Mouse (Mus musculus) liver, adult 2 months (tissue): ENCODE data around the gene Nelfe. TPM values are rescaled to one million over a fixed set of nuclear protein-coding genes. Genes with fewer than 3 reads are reported as not detected.
A peak's percentile ranks its signal among the peaks of the same experiment; 100 is the strongest.
"Not testable (repeated sequence)": the region's sequence is repeated elsewhere in the genome, so short reads cannot be mapped to it uniquely, and the experiment has no call there.

Source experiments
- DNase-seq: peaks from one replicate; pipeline ENCODE4 v3.0.0-alpha.2; 2011; ENCODE audit warnings: low read depth, low spot score; ENCODE audit errors: extremely low read depth
- H3K27ac ChIP-seq: fragments of 200-500 bp; replicated peaks from 2 replicates; pipeline ENCODE4 v1.5.1; 2012; ENCODE audit warnings: low read depth, mild to moderate bottlenecking, control low read depth, inconsistent platforms, low read length; ENCODE audit not compliant: insufficient read depth
- H3K27me3 ChIP-seq: fragments of 200-500 bp; 2 replicates; pipeline ENCODE4 v1.6.1; 2012; ENCODE audit warnings: mild to moderate bottlenecking, moderate library complexity, low read length, inconsistent platforms; ENCODE audit not compliant: control insufficient read depth, insufficient read depth
- H3K36me3 ChIP-seq: fragments of 200-500 bp; 2 replicates; pipeline ENCODE4 v1.6.1; 2012; ENCODE audit warnings: low read length, inconsistent platforms; ENCODE audit not compliant: control insufficient read depth, insufficient read depth
- H3K4me1 ChIP-seq: fragments of 200-500 bp; 2 replicates; pipeline ENCODE4 v1.6.1; 2011; ENCODE audit warnings: low read length; ENCODE audit not compliant: control insufficient read depth, insufficient read depth
- H3K4me3 ChIP-seq: fragments of 200-500 bp; 2 replicates; pipeline ENCODE4 v1.5.1; 2011; ENCODE audit warnings: low read depth, mild to moderate bottlenecking, control low read depth, low read length, moderate library complexity; ENCODE audit not compliant: insufficient read depth
- H3K79me2 ChIP-seq: fragments of 200-500 bp; 2 replicates; pipeline ENCODE4 v1.6.1; 2012; ENCODE audit warnings: inconsistent platforms, mild to moderate bottlenecking, low read length, moderate library complexity; ENCODE audit not compliant: control insufficient read depth, insufficient read depth
- H3K9ac ChIP-seq: fragments of 200-500 bp; 2 replicates; pipeline ENCODE4 v1.6.1; 2012; ENCODE audit warnings: low read depth, mild to moderate bottlenecking, control low read depth, inconsistent platforms, low read length
- CTCF ChIP-seq: fragments of 200-500 bp; IDR thresholded peaks from 2 replicates; pipeline ENCODE4 v1.5.1; 2011; ENCODE audit warnings: low read depth, low read length, control low read depth
- POLR2A ChIP-seq: fragments of 200-500 bp; IDR thresholded peaks from 2 replicates; pipeline ENCODE4 v1.6.1; 2011; ENCODE audit warnings: low read length, control low read depth; ENCODE audit not compliant: insufficient read depth; ENCODE audit errors: extremely low read depth
- WGBS: fragments of 180-500 bp; shearing (Covaris S2); methylation state at CpG from one replicate; pipeline ENCODE4 v1.1.7; 2018; 5-methylcytosine and 5-hydroxymethylcytosine counted together
- polyA plus RNA-seq: library from polyadenylated mRNA; depleted of rRNA; stranded (reverse); fragments of >200 nt; gene quantifications from 2 replicates; pipeline ENCODE4 v1.2.3, GENCODE M21; 2012; rRNA removed
- total RNA-seq: library from RNA; depleted of rRNA; stranded (reverse); fragments of >200 nt; gene quantifications from 2 replicates; pipeline ENCODE4 v1.2.3, GENCODE M21; 2014; rRNA removed

Nelfe gene
- total and polyA plus RNA-seq, 2 experiments, result 17.1 to 21.9 TPM

- H3K36me3 ChIP-seq, result 0 out of 2 replicates have a peak, but pooled peaks cover 2% of the 10 kb centered on the region
- H3K79me2 ChIP-seq, result peaks cover 10% of the 10 kb centered on the region; the same call in 1 of the 2 replicates
- peak overlapping the region; percentile 81 for H3K9ac ChIP-seq
- 0% methylated on average over 5 of the region's 5 CpGs for WGBS
- no peaks in the 10 kb centered on the region for H3K27me3 ChIP-seq
- DNase-seq, result peak; percentile 56
- TF ChIP-seq CTCF (no peak), POLR2A (no peak)
- peak overlapping the region; percentile 81 for H3K27ac ChIP-seq
- H3K4me3 ChIP-seq, result peak overlapping the region; percentile 75
- peaks cover 6% of the 10 kb centered on the region for H3K4me1 ChIP-seq
These were observed 49.7 kb downstream of the Nelfe start for GRCm38 (mm10) chr17:34899890-34900243.

- not testable (repeated sequence) for H3K4me3 ChIP-seq, H3K27me3 ChIP-seq, H3K27ac ChIP-seq, H3K36me3 ChIP-seq, H3K9ac ChIP-seq, H3K4me1 ChIP-seq, DNase-seq, H3K79me2 ChIP-seq
These were observed 50.6 kb downstream of the Nelfe start for GRCm38 (mm10) chr17:34900826-34901225.

- H3K4me1 ChIP-seq, DNase-seq, H3K9ac ChIP-seq, H3K27me3 ChIP-seq, H3K79me2 ChIP-seq, H3K4me3 ChIP-seq, H3K27ac ChIP-seq: not testable (repeated sequence)
- 92% methylated on average over 9 of the region's 10 CpGs for WGBS
- peaks cover 10% of the 10 kb centered on the region; the same call in 1 of the 2 replicates for H3K36me3 ChIP-seq
These were observed 51.8 kb downstream of the Nelfe start for GRCm38 (mm10) chr17:34901948-34902347.

DNA sequence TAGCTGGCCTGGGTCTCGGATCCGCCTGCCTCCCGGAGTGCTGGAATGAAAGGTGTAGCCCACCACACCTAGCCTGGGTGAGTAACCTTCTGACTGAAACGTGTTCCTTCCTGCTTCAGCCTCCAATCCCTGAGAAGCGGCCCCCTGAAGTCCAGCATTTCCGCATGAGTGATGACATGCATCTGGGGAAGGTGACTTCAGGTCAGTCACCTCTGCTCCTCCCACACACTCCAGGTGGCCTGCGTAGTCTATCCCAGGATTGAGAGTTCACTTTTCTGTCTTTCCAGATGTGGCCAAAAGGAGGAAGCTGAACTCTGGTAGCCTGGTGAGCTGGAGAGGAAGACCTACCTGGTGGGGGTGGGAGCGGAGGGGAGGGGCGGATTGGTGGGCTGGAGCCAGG lies 52.7 kb downstream of the Nelfe start:
- TF ChIP-seq POLR2A (no peak), CTCF (no peak)
- DNase-seq, result no peak
- H3K4me1 ChIP-seq, result 0 out of 2 replicates have a peak, but pooled peaks cover under 1% of the 10 kb centered on the region
- no peak overlapping the region for H3K27ac ChIP-seq
- no peaks in the 10 kb centered on the region for H3K27me3 ChIP-seq
- H3K4me3 ChIP-seq, result no peak overlapping the region
- H3K9ac ChIP-seq, result no peak overlapping the region
- peaks cover 15% of the 10 kb centered on the region; the same call in 1 of the 2 replicates for H3K36me3 ChIP-seq
- whole genome bisulfite sequencing, result 87% methylated on average over 9 of the region's 9 CpGs
- peaks cover 10% of the 10 kb centered on the region; the same call in 1 of the 2 replicates for H3K79me2 ChIP-seq

Other genes with a start within 250 kb of the Nelfe start
Only the 30 nearest of the 37 such genes appear.
- gene Ppt2, start 221.9 kb upstream of the Nelfe start, total RNA-seq, result 22.5 and 28.5 TPM in 2 replicates
- 38.5 and 46.7 TPM in 2 replicates for gene Ppt2, start 221.9 kb upstream of the Nelfe start, polyA plus RNA-seq
- not detected in 2 replicates for gene Prrt1, start 220.9 kb upstream of the Nelfe start, total RNA-seq
- 0.32 and 0.39 TPM in 2 replicates for gene Prrt1, start 220.9 kb upstream of the Nelfe start, polyA plus RNA-seq
- 4.2 and 5.3 TPM in 2 replicates for gene Fkbpl, start 205.6 kb upstream of the Nelfe start, total RNA-seq
- 2.0 and 3.0 TPM in 2 replicates for gene Fkbpl, start 205.6 kb upstream of the Nelfe start, polyA plus RNA-seq
- gene Atf6b, start 203.2 kb upstream of the Nelfe start, total RNA-seq, result 4.4 and 6.6 TPM in 2 replicates
- 29.8 and 34.6 TPM in 2 replicates for gene Atf6b, start 203.2 kb upstream of the Nelfe start, polyA plus RNA-seq
- gene Tnxb, start 179.9 kb upstream of the Nelfe start, total RNA-seq, result 3.6 and 5.6 TPM in 2 replicates
- gene Tnxb, start 179.9 kb upstream of the Nelfe start, polyA plus RNA-seq, result 2.4 and 3.5 TPM in 2 replicates
- gene C4b, start 106.5 kb upstream of the Nelfe start, total RNA-seq, result 421 and 487 TPM in 2 replicates
- 561 and 742 TPM in 2 replicates for gene C4b, start 106.5 kb upstream of the Nelfe start, polyA plus RNA-seq
- gene Cyp21a1, start 45.8 kb upstream of the Nelfe start, total RNA-seq, result 0.18 and 12.8 TPM in 2 replicates
- gene Cyp21a1, start 45.8 kb upstream of the Nelfe start, polyA plus RNA-seq, result 0.10 TPM in 1 of 2 replicates, not detected in the other
- gene Stk19, start 13.4 kb upstream of the Nelfe start, total RNA-seq, result 7.6 and 7.9 TPM in 2 replicates
- gene Stk19, start 13.4 kb upstream of the Nelfe start, polyA plus RNA-seq, result 16.6 and 19.8 TPM in 2 replicates
- 9.7 and 12.8 TPM in 2 replicates for gene Dxo, start 13.4 kb upstream of the Nelfe start, total RNA-seq
- 26.3 and 36.6 TPM in 2 replicates for gene Dxo, start 13.4 kb upstream of the Nelfe start, polyA plus RNA-seq
- gene Skiv2l, start 181 bp upstream of the Nelfe start, total RNA-seq, result 32.0 and 39.4 TPM in 2 replicates
- 51.1 and 61.7 TPM in 2 replicates for gene Skiv2l, start 181 bp upstream of the Nelfe start, polyA plus RNA-seq
- gene Cfb, start 12.1 kb downstream of the Nelfe start, total RNA-seq, result 1,474 and 1,577 TPM in 2 replicates
- gene Cfb, start 12.1 kb downstream of the Nelfe start, polyA plus RNA-seq, result 709 and 764 TPM in 2 replicates
- 1.8 and 3.2 TPM in 2 replicates for gene Zbtb12, start 29.1 kb downstream of the Nelfe start, total RNA-seq
- gene Zbtb12, start 29.1 kb downstream of the Nelfe start, polyA plus RNA-seq, result 3.3 and 4.6 TPM in 2 replicates
- gene Gm20547, start 31.7 kb downstream of the Nelfe start, total RNA-seq, result 1.1 TPM in 1 of 2 replicates, not detected in the other
- 0.09 TPM in 1 of 2 replicates, not detected in the other for gene Gm20547, start 31.7 kb downstream of the Nelfe start, polyA plus RNA-seq
- gene C2, start 47.9 kb downstream of the Nelfe start, total RNA-seq, result 101 and 113 TPM in 2 replicates
- 65.1 and 82.1 TPM in 2 replicates for gene C2, start 47.9 kb downstream of the Nelfe start, polyA plus RNA-seq
- gene Ehmt2, start 48.1 kb downstream of the Nelfe start, total RNA-seq, result 45.2 and 54.6 TPM in 2 replicates
- gene Ehmt2, start 48.1 kb downstream of the Nelfe start, polyA plus RNA-seq, result 81.8 and 103 TPM in 2 replicates
- gene Slc44a4, start 64.1 kb downstream of the Nelfe start, total RNA-seq, result 0.13 and 0.18 TPM in 2 replicates
- 0.34 and 0.35 TPM in 2 replicates for gene Slc44a4, start 64.1 kb downstream of the Nelfe start, polyA plus RNA-seq
- gene Neu1, start 80.9 kb downstream of the Nelfe start, total RNA-seq, result 27.6 and 36.8 TPM in 2 replicates
- gene Neu1, start 80.9 kb downstream of the Nelfe start, polyA plus RNA-seq, result 52.5 and 62.5 TPM in 2 replicates
- 3.6 and 10.1 TPM in 2 replicates for gene Hspa1b, start 108.8 kb downstream of the Nelfe start, total RNA-seq
- gene Hspa1b, start 108.8 kb downstream of the Nelfe start, polyA plus RNA-seq, result 10.0 and 11.2 TPM in 2 replicates
- gene Gm20481, start 119.5 kb downstream of the Nelfe start, total RNA-seq, result not detected in 2 replicates
- gene Gm20481, start 119.5 kb downstream of the Nelfe start, polyA plus RNA-seq, result not detected in 2 replicates
- gene Hspa1a, start 121.8 kb downstream of the Nelfe start, total RNA-seq, result 0.18 and 0.60 TPM in 2 replicates
- gene Hspa1a, start 121.8 kb downstream of the Nelfe start, polyA plus RNA-seq, result 0.45 TPM in 2 replicates
- 0.18 TPM in 1 of 2 replicates, not detected in the other for gene Hspa1l, start 122.3 kb downstream of the Nelfe start, total RNA-seq
- 0.05 TPM in 1 of 2 replicates, not detected in the other for gene Hspa1l, start 122.3 kb downstream of the Nelfe start, polyA plus RNA-seq
- 7.9 and 11.1 TPM in 2 replicates for gene Lsm2, start 131.5 kb downstream of the Nelfe start, total RNA-seq
- gene Lsm2, start 131.5 kb downstream of the Nelfe start, polyA plus RNA-seq, result 55.1 and 63.0 TPM in 2 replicates
- 11.8 and 27.5 TPM in 2 replicates for gene Vars, start 150.6 kb downstream of the Nelfe start, total RNA-seq
- gene Vars, start 150.6 kb downstream of the Nelfe start, polyA plus RNA-seq, result 39.8 and 52.7 TPM in 2 replicates
- 0.07 and 0.09 TPM in 2 replicates for gene Vwa7, start 166.2 kb downstream of the Nelfe start, total RNA-seq
- gene Vwa7, start 166.2 kb downstream of the Nelfe start, polyA plus RNA-seq, result 0.16 and 0.27 TPM in 2 replicates
- 0.54 TPM in 1 of 2 replicates, not detected in the other for gene Sapcd1, start 177.6 kb downstream of the Nelfe start, total RNA-seq
- 0.66 TPM in 1 of 2 replicates, not detected in the other for gene Sapcd1, start 177.6 kb downstream of the Nelfe start, polyA plus RNA-seq
- gene Msh5, start 196.4 kb downstream of the Nelfe start, total RNA-seq, result 1.0 and 2.0 TPM in 2 replicates
- gene Msh5, start 196.4 kb downstream of the Nelfe start, polyA plus RNA-seq, result 1.1 and 3.9 TPM in 2 replicates
- gene Clic1, start 199.6 kb downstream of the Nelfe start, total RNA-seq, result 15.9 and 20.3 TPM in 2 replicates
- gene Clic1, start 199.6 kb downstream of the Nelfe start, polyA plus RNA-seq, result 12.2 and 16.8 TPM in 2 replicates
- 3.0 and 3.6 TPM in 2 replicates for gene Ddah2, start 208.6 kb downstream of the Nelfe start, total RNA-seq
- 3.8 and 3.9 TPM in 2 replicates for gene Ddah2, start 208.6 kb downstream of the Nelfe start, polyA plus RNA-seq
- not detected in 2 replicates for gene Ly6g6c, start 215.0 kb downstream of the Nelfe start, total RNA-seq
- not detected in 2 replicates for gene Ly6g6c, start 215.0 kb downstream of the Nelfe start, polyA plus RNA-seq
- 0.18 TPM in 1 of 2 replicates, not detected in the other for gene Mpig6b, start 215.8 kb downstream of the Nelfe start, total RNA-seq
- gene Mpig6b, start 215.8 kb downstream of the Nelfe start, polyA plus RNA-seq, result 0.06 TPM in 1 of 2 replicates, not detected in the other